In genomic region chr9:43338067-43338466, GRCm38 (mm10) we compare ENCODE assay signal across 18 mouse cellular contexts. TPM values are rescaled to one million over a fixed set of nuclear protein-coding genes. Genes with fewer than 3 reads are reported as not detected.
"Had no signal": no experiment of that assay in that cellular context is flagged by ENCODE, and none has a peak within 500 bp of the region (broad histone marks: within the 10 kb centered on the region; RNA-seq: fewer than 3 reads in every experiment).

No protein-coding gene starts in this region.

- DNase-seq: lung, adult 18-20 months; lung, embryonic 14.5 days; lung, postnatal 10 days; lung, postnatal 4 days; retina, postnatal 1 day; right cerebral cortex, adult 18-20 months; right cerebral cortex, postnatal 25 days; right cerebral cortex, postnatal 4 days; spleen, adult 18-20 months had no signal

- H3K4me2 ChIP-seq: lung, embryonic 14.5 days; midbrain, embryonic 11.5 days; midbrain, embryonic 13.5 days had no signal

- ATAC-seq: midbrain, embryonic 13.5 days; midbrain, embryonic 16.5 days had no signal

- H3K9ac ChIP-seq: liver, embryonic 14.5 days; lung, embryonic 14.5 days had no signal

- H3K27ac ChIP-seq: liver, embryonic 14.5 days; midbrain, embryonic 13.5 days had no signal

- H3K4me3 ChIP-seq: midbrain, embryonic 13.5 days; myocyte had no signal

- H3K9me3 ChIP-seq: midbrain, embryonic 13.5 days had no signal

- H3K36me3 ChIP-seq: midbrain, embryonic 13.5 days had no signal

RNA-seq across cellular contexts. Expression of gene Trim29, which starts 27.4 kb away (rescaled TPM):
- total RNA-seq: megakaryocyte, adult 5-6 weeks; megakaryocyte-erythroid progenitor cell, adult 5-6 weeks had no signal
- polyA plus RNA-seq: liver, embryonic 16.5 days; neural tube, embryonic 14.5 days had no signal
